9 mouse cellular contexts compared by ENCODE assay signal in genomic region chr14:54412629-54413170, GRCm38 (mm10). TPM values are rescaled to one million over a fixed set of nuclear protein-coding genes. Genes with fewer than 3 reads are reported as not detected.
A peak's percentile ranks its signal among the peaks of the same experiment; 100 is the strongest.
DNase-seq lines count a peak whose midpoint lies in the region; ATAC-seq and TF ChIP-seq lines count a peak whose summit lies in the region.
"Had no signal": no experiment of that assay in that cellular context is flagged by ENCODE, and none has a peak within 500 bp of the region (broad histone marks: within the 10 kb centered on the region; RNA-seq: fewer than 3 reads in every experiment).

No protein-coding gene starts in this region.

- no peak overlapping the region for H3K4me3 ChIP-seq in forebrain, embryonic 16.5 days (replicated peaks; ENCODE audit: low read length)
- H3K4me3 ChIP-seq: limb, embryonic 13.5 days had no signal

- in situ Hi-C loops in Patski (cut with MboI; ENCODE audit: low pct_unique_long_range_greater_than_20kb), result loop anchor here (5.0 to 25.0 kb wide), 3 partner anchors 45 to 350 kb away; no protein-coding TSS in a partner anchor

- H3K4me1 ChIP-seq in forebrain, embryonic 16.5 days (replicated peaks; ENCODE audit: control insufficient read depth, insufficient read depth, low read length), result no peaks in the 10 kb centered on the region; the same call in 1 of the 2 replicates

- POLR2A ChIA-PET in Patski (lab: Charles Lee), result interaction anchor here (1.2 kb wide), 1 partner anchor 182 kb away, joined by 3 read pairs; no protein-coding TSS in a partner anchor

- ATAC-seq in Patski, result peak; percentile 33
- 0 out of 2 replicates have a peak, but pooled peaks have one; percentile 29 for ATAC-seq in forebrain, embryonic 16.5 days
- no peak for ATAC-seq in megakaryocyte-erythroid progenitor cell, adult 5-6 weeks (replicated peaks; ENCODE audit: low FRiP score, low TSS enrichment, poor library complexity, severe bottlenecking)

- H3K9me3 ChIP-seq in forebrain, embryonic 16.5 days (ENCODE audit: control insufficient read depth, low read length), result no peaks in the 10 kb centered on the region
- H3K9me3 ChIP-seq: limb, embryonic 13.5 days had no signal

- TF ChIP-seq CTCF in Patski (IDR thresholded peaks at IDR 0.05), result no peak

- H3K27me3 ChIP-seq in Patski, result no peaks in the 10 kb centered on the region
- H3K27me3 ChIP-seq in forebrain, embryonic 16.5 days (replicated peaks; ENCODE audit: control insufficient read depth, insufficient read depth, low read length), result 0 out of 2 replicates have a peak, but pooled peaks cover 2% of the 10 kb centered on the region

- H3K36me3 ChIP-seq in forebrain, embryonic 16.5 days (ENCODE audit: control insufficient read depth, insufficient read depth), result no peaks in the 10 kb centered on the region
- H3K36me3 ChIP-seq: limb, embryonic 13.5 days had no signal

- 33% methylated on average over 2 of the region's 2 CpGs for WGBS in forebrain, embryonic 16.5 days

- CTCF ChIA-PET in Patski (lab: Charles Lee), result interaction anchor here (0.7 to 2.8 kb wide), 20 partner anchors 11 to 353 kb away, joined by 3 to 12 read pairs (median 4); no protein-coding TSS in a partner anchor

- H3K27ac ChIP-seq in forebrain, embryonic 16.5 days (ENCODE audit: low read length), result no peak overlapping the region
- H3K27ac ChIP-seq: limb, embryonic 13.5 days had no signal

- no peak overlapping the region for H3K9ac ChIP-seq in forebrain, embryonic 16.5 days (replicated peaks; ENCODE audit: low read depth, low read length)
- H3K9ac ChIP-seq: limb, embryonic 13.5 days had no signal

- H3K4me2 ChIP-seq in forebrain, embryonic 16.5 days (ENCODE audit: low read length), result no peak overlapping the region

- peak; percentile 61 for DNase-seq in gastrocnemius, adult 18-20 months (ENCODE audit: low spot score)
- no peak for DNase-seq in gastrocnemius, postnatal 10 days
- DNase-seq in 3T3-L1 (ENCODE audit: low read depth, low spot score) (peak; percentile 73), Patski (ENCODE audit: low read depth, low spot score) (no peak)
- peak; percentile 79 for DNase-seq in kidney, postnatal 14 days
- peak; percentile 79 for DNase-seq in lung, postnatal 36 days

RNA-seq across cellular contexts. Expression of gene Slc7a7, which starts 4.9 kb away (rescaled TPM):
- under 1 TPM; 0.52 to 0.73 TPM for total RNA-seq in gastrocnemius, adult 18-20 months (2021)
- total RNA-seq in gastrocnemius, postnatal 10 days (2021), result 1 to 10 TPM; 3.1 to 5.5 TPM
- polyA plus RNA-seq in Patski (2021), result 8.2 TPM
- 3.9 and 4.9 TPM in 2 replicates for polyA plus RNA-seq in forebrain, embryonic 16.5 days (2015; fragmentation: Nextera tagmentation; extraction: Ambion mirVana)
- total RNA-seq in megakaryocyte-erythroid progenitor cell, adult 5-6 weeks (2014; fragmentation: Nextera tagmentation), result 8.8 and 12.9 TPM in 2 replicates
- 8.2 and 10.6 TPM in 2 replicates for total RNA-seq in megakaryocyte-erythroid progenitor cell, adult 5-6 weeks (2017)

RNA-seq across cellular contexts. Expression of gene Mrpl52, which starts 14.0 kb away (rescaled TPM):
- 100 to 1,000 TPM in 1 of 2 experiments, 10 to 100 TPM in 1; 100.0 to 110 TPM for total RNA-seq in gastrocnemius, adult 18-20 months (2021)
- 100 to 1,000 TPM; 141 to 159 TPM for total RNA-seq in gastrocnemius, postnatal 10 days (2021)
- 222 TPM for polyA plus RNA-seq in Patski (2021)
- polyA plus RNA-seq in forebrain, embryonic 16.5 days (2015; fragmentation: Nextera tagmentation; extraction: Ambion mirVana), result 229 and 239 TPM in 2 replicates
- total RNA-seq in megakaryocyte-erythroid progenitor cell, adult 5-6 weeks (2014; fragmentation: Nextera tagmentation), result 504 and 507 TPM in 2 replicates
- total RNA-seq in megakaryocyte-erythroid progenitor cell, adult 5-6 weeks (2017), result 266 and 434 TPM in 2 replicates

RNA-seq across cellular contexts. Expression of gene Mmp14, which starts 18.7 kb away (rescaled TPM):
- total RNA-seq in gastrocnemius, adult 18-20 months (2021), result 10 to 100 TPM in 1 of 2 experiments, 1 to 10 TPM in 1; 7.3 to 10.6 TPM
- 100 to 1,000 TPM; 115 to 167 TPM for total RNA-seq in gastrocnemius, postnatal 10 days (2021)
- 35.9 TPM for polyA plus RNA-seq in Patski (2021)
- 49.4 and 62.3 TPM in 2 replicates for polyA plus RNA-seq in forebrain, embryonic 16.5 days (2015; fragmentation: Nextera tagmentation; extraction: Ambion mirVana)
- total RNA-seq in megakaryocyte-erythroid progenitor cell, adult 5-6 weeks (2014; fragmentation: Nextera tagmentation), result 39.2 and 44.9 TPM in 2 replicates
- 23.4 and 37.2 TPM in 2 replicates for total RNA-seq in megakaryocyte-erythroid progenitor cell, adult 5-6 weeks (2017)

RNA-seq across cellular contexts. Expression of gene Lrp10, which starts 51.2 kb away (rescaled TPM):
- 10 to 100 TPM; 28.5 to 31.2 TPM for total RNA-seq in gastrocnemius, adult 18-20 months (2021)
- 10 to 100 TPM; 36.3 to 39.5 TPM for total RNA-seq in gastrocnemius, postnatal 10 days (2021)
- polyA plus RNA-seq in Patski (2021), result 185 TPM
- polyA plus RNA-seq in forebrain, embryonic 16.5 days (2015; fragmentation: Nextera tagmentation; extraction: Ambion mirVana), result 30.8 and 34.3 TPM in 2 replicates
- total RNA-seq in megakaryocyte-erythroid progenitor cell, adult 5-6 weeks (2014; fragmentation: Nextera tagmentation), result 38.4 and 38.6 TPM in 2 replicates
- total RNA-seq in megakaryocyte-erythroid progenitor cell, adult 5-6 weeks (2017), result 13.0 and 19.9 TPM in 2 replicates

RNA-seq across cellular contexts. Expression of gene Oxa1l, which starts 52.1 kb away (rescaled TPM):
- total RNA-seq in gastrocnemius, adult 18-20 months (2021), result 10 to 100 TPM; 49.1 to 54.0 TPM
- 10 to 100 TPM; 64.1 to 65.5 TPM for total RNA-seq in gastrocnemius, postnatal 10 days (2021)
- polyA plus RNA-seq in Patski (2021), result 80.3 TPM
- 44.5 and 49.0 TPM in 2 replicates for polyA plus RNA-seq in forebrain, embryonic 16.5 days (2015; fragmentation: Nextera tagmentation; extraction: Ambion mirVana)
- 69.1 and 70.3 TPM in 2 replicates for total RNA-seq in megakaryocyte-erythroid progenitor cell, adult 5-6 weeks (2014; fragmentation: Nextera tagmentation)
- total RNA-seq in megakaryocyte-erythroid progenitor cell, adult 5-6 weeks (2017), result 32.5 and 51.1 TPM in 2 replicates

Comparison
In these comparisons a context has a peak if more than half of its experiments do, and no peak if none do; other contexts are left out.
1. DNase-seq: peak in gastrocnemius, adult 18-20 months (single experiment), 3T3-L1 (single experiment), kidney, postnatal 14 days (single experiment) and lung, postnatal 36 days (single experiment); none in gastrocnemius, postnatal 10 days (single experiment) and Patski (single experiment).